Mouse (Mus musculus) T-helper 17 cell (primary cell): ENCODE data around the gene Axin2.
"Not testable (repeated sequence)": the region's sequence is repeated elsewhere in the genome, so short reads cannot be mapped to it uniquely, and the experiment has no call there.

Experiments
- in situ Hi-C, 2 experiments: fragments of 300-600 bp; cut with MboI, MseI; formaldehyde crosslinking; loops; 1 replicate in 1 of 2; 2 replicates in 1 of 2; pipeline ENCODE4 v1.15.1; 2025; ENCODE audit warnings: high pct_unique_total_duplicates in 2 of 2

The Axin2 gene

DNA sequence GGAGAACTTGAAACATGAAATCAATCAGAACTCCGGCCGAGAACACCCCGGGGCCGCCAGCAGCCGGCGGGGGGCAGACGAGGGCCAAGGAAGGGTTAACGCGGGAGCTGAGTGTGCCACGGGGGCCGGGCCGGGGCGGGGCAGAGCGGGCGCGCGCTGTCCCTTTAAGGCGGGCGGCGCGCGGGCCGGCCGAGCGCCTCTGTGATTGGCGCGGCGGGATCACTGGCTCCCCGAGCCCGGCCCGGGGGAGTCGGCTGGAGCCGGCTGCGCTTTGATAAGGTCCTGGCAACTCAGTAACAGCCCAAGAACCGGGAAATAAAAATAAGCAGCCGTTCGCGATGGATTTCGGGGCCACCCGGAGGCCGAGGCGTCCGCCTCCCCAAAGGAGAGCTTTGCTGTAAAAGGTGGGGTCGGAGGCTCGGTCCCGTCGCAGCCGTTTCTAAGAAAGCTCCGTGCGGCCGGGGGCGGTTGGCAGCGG, at the start of gene Axin2:
TSS of gene Axin2 (plus strand) at position 192 of the 478 bp plus-strand sequence.
- in situ Hi-C loops: no loop called here

- in situ Hi-C loops: not testable (repeated sequence)
Measured at GRCm38 (mm10) chr11:108871284-108871683, 48.9 kb upstream of the Axin2 start.

DNA sequence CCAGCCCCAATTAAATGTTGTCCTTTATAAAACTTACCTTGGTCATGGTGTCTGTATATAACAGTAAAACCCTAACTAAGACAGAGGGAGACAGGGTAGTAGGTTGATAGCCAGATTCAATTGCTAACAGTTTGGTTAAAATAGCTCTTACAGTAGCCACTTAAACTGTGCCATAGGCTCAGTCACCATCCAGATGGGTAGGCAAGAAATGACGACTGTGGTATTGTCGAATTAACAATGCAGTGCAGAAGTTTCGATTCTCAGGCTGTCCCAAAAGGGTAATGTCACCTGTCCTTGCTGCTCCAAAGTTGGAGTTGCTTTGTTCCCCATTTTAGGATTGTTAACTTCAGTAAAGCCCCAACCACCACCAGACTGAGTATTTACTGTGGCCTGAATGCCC, 48.4 kb upstream of the Axin2 start:
- in situ Hi-C loops: no loop called here

DNA sequence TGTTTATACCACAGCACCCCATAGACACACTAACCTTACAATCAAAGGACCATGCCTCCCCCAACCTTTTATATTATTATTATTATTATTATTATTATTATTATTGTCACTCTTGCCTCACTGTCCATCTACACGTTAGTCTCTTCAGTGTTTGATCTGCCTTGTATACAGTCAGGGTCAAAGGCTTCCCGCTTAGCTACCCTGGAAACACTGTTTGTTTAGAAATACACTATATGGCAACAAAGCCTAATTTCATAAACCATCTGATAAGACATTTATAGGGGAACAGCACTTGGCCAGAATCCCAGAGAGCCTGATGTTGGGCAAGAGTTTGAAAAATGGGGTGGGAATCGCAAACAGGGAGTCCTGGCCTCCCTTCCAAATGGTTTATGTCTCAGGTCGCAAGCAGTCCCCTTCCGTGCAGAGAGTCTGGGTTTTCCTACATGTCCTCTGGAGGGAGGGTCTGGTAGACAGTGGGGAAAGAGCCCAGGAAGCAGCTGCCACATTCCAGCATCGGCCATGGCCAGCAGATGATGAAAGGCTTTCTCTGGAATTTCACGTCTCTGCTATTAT, 43.4 kb upstream of the Axin2 start:
- in situ Hi-C loops: loop anchor here in 1 of 2 experiments (25.0 kb wide), 1 partner anchor 161 kb away; no protein-coding TSS in a partner anchor

GRCm38 (mm10) chr11:108877520-108877919, 42.6 kb upstream of the Axin2 start:
- in situ Hi-C loops: loop anchor here in 1 of 2 experiments (25.0 kb wide), 1 partner anchor 160 kb away; no protein-coding TSS in a partner anchor

DNA sequence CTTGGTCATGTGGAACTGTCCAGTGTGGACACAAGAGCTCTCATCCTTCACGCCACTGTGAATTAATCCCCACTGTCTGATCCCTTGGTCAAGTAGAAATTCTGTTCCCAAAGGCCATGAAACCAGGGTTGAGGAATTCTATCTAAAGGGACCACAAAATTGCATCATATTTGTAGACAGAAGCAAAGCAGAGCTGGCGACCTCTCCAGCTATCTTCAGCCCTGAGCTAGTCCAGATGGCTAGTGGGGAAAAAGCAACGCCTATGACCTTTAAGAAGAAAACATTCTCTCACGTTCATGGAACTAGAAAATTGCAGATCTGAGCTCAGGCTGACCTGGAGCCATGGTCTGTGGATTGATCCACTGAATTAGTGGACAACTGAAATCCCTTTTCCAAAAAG, 39.6 kb upstream of the Axin2 start:
- in situ Hi-C loops: loop anchor here in 1 of 2 experiments (25.0 kb wide), 1 partner anchor 157 kb away; no protein-coding TSS in a partner anchor

GRCm38 (mm10) chr11:108881662-108882061, 38.5 kb upstream of the Axin2 start:
- in situ Hi-C loops: loop anchor here in 1 of 2 experiments (25.0 kb wide), 1 partner anchor 156 kb away; no protein-coding TSS in a partner anchor

DNA sequence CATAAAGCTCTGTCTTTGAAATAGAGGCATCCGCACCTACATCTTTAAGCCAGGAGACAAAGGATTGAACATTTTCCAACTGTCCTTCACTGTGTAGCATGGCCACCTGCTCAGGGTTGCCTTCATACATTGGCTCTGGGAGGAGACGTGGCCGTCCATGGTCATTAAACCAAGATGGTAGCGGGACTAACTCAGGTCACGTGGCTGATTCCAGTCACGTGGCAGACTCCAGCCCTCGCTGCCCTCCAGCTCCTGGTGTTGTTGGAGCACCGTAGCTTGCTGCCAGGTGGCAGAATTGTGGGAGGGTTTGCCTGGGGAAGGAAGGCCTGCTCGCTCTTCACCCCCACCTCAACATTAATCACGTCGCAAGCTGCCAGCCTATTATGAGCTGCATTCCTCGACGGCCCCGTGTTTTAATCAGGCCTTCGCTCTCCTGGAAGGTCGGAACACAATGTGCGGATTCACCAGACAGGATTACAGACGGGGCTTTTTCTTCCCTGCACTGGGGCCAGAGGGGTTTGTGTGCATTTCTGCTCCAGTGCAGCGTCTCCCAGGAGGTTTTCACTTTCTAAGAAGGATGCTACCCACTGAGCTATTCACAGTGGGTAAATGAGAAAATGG, 34.8 kb upstream of the Axin2 start:
- in situ Hi-C loops: loop anchor here in 1 of 2 experiments (25.0 kb wide), 1 partner anchor 152 kb away; no protein-coding TSS in a partner anchor

DNA sequence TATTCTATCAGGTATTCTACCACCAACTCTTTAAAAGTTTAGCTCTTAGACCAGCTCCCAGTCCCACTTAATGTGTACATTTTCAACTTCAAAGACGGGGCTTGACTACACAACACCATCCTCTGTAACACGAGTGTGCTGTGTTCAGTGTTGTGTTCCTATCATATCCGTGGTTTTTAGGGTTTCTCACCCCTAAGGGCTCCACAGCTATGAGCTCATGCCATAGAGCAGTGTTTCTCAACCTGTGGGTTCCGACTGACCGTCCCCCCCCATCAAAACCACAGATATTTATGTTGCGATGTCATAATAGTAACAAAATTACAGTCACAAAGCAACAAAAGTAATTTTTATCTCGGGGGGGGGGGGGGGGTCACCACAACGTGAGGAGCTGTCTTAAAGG, 34.1 kb upstream of the Axin2 start:
- in situ Hi-C loops: loop anchor here in 1 of 2 experiments (25.0 kb wide), 1 partner anchor 151 kb away; no protein-coding TSS in a partner anchor

GRCm38 (mm10) chr11:108889121-108889520, 31.0 kb upstream of the Axin2 start:
- in situ Hi-C loops: loop anchor here in 1 of 2 experiments (25.0 kb wide), 1 partner anchor 148 kb away; no protein-coding TSS in a partner anchor

DNA sequence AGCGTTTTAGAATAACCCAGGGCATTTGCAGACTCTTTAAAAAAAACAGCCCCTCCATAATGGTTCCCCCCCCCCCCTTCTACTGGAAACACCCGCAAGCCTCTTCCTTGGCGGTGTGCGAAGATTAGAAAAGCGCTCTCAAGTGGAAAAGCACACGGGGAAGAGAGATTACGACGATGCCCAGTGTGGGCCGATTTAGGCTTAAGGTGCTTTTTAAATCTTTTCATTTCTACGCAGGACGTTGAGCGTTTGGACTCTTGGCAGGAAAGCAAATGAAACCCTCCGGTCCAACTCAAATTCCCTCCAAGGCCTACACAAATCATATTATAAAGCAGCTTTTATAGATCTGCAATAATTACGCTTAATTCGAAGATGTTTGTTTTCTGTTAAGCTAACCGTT, 29.6 kb upstream of the Axin2 start:
- in situ Hi-C loops: loop anchor here in 1 of 2 experiments (25.0 kb wide), 1 partner anchor 147 kb away; no protein-coding TSS in a partner anchor

GRCm38 (mm10) chr11:108891111-108891870, 28.9 kb upstream of the Axin2 start:
- in situ Hi-C loops: loop anchor here in 1 of 2 experiments (25.0 kb wide), 1 partner anchor 146 kb away; no protein-coding TSS in a partner anchor

GRCm38 (mm10) chr11:108891871-108892380, 28.2 kb upstream of the Axin2 start:
- in situ Hi-C loops: loop anchor here in 1 of 2 experiments (25.0 kb wide), 1 partner anchor 145 kb away; no protein-coding TSS in a partner anchor

DNA sequence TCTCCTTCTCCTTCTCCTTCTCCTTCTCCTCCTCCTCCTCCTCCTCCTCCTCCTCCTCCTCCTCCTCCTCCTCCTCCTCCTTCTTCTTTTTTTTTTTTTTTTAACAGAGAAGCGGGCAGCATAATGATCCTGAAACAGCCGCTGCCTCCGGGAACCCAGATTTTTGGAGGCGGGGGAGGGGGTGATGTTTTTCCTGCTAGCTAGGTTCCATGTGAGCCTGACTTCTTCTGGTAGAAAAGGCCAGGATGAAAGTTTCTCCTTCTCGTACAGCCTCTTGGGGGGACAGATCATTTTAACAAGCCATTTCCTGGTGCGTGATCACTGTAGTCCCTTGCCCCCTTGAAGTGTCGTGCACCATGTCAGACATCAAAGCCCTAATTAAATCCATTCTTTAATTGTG, 27.7 kb upstream of the Axin2 start:
- in situ Hi-C loops: loop anchor here in 1 of 2 experiments (25.0 kb wide), 1 partner anchor 145 kb away; no protein-coding TSS in a partner anchor

DNA sequence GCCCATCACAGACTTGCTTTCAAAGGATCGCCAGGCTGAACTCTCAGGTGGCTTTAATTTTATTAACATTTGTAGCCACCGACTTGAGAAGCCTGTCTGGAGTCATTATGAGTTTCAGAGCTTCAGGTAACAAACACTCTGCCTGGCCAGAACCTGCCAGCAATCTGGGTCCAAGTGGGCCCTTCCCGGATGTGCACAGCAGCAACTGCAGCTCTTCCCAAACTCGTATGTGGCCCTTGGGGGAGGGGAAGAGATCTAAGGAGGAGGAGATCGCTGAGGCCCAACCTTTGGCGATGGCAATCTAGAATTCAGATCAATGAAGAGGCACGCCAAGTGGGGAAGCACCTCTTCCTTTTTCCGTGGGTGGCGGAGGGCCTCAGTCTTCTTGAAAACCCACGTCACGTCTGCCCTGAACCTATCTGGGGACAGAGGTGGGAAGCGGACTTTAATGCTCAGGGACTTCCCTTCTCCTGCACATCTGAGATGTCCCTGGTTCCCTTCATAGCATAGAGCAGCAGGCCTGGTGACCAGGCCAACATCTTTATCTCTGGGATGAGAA, 26.8 kb upstream of the Axin2 start:
- in situ Hi-C loops: loop anchor here in 1 of 2 experiments (25.0 kb wide), 1 partner anchor 144 kb away; no protein-coding TSS in a partner anchor

DNA sequence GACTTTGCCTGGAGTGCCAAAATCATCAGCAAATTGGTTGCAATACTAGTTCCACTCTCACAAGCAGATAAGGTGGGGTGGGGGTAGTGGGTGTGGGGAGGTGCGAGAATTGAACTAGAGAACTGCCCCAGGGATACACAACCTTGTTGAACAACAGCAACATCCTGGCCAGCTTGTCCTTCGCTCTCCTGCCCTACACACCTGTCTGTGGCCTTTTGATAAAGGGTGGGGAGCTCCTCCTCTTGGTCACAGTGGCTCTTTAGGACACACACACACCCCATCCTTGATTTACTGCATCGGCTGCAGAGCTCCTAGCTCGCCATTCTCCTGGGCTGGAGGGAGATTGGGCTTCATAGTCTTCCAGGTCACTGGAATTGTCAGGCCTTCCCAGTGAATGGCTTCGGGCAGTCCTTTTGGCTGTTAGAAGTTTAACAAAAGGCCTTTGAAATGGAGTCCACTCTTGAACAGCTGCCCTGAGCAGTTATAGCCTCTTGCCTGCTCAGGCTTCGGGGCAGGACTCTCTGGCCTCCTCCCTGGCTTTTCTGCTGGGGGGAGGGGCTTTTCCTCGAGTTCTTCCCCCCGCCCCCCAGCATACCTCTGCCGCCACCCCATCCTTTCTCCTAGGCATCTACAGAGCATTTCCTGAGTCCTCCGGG, 26.2 kb upstream of the Axin2 start:
- in situ Hi-C loops: loop anchor here in 1 of 2 experiments (25.0 kb wide), 1 partner anchor 143 kb away; no protein-coding TSS in a partner anchor

DNA sequence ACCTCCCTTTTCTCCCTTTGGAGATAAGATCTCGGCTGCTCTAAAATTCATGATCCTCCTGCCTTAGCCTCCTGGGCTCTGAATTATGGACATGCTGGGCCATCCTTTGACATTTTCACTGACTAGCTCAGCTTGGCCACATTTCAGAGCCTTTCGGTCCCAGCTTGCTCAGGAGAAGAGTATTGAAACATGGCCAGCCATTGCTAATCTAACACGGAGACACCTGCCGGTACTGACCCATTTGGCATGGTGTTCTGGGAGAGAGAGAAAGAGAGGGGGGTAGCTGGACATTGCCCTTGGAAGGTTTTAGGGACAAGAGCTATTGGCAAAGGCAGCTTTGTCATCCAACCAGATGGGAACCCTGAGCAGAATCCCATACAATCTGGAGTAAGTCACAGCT, 23.1 kb upstream of the Axin2 start:
- in situ Hi-C loops: loop anchor here in 1 of 2 experiments (25.0 kb wide), 1 partner anchor 140 kb away; no protein-coding TSS in a partner anchor

DNA sequence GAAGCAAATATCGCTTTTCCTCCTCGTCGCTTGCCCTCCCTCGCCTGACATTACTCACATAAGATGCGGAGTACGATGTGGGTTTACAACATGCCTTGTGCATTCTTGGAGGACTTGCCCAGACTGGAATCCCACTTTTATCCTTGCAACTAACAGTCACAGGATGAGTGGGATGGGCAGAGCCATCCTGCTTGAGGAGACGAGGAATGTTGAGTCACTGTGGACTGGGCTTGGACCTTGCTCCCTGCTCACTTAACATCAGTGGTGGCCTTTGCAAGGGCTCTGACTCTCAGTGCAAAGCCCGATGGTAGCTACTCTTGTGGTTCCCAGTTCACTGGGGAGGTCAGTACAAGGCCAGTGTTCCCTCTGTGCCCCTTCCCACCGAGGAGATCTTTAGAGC, 22.1 kb upstream of the Axin2 start:
- in situ Hi-C loops: loop anchor here in 1 of 2 experiments (25.0 kb wide), 1 partner anchor 139 kb away; no protein-coding TSS in a partner anchor

DNA sequence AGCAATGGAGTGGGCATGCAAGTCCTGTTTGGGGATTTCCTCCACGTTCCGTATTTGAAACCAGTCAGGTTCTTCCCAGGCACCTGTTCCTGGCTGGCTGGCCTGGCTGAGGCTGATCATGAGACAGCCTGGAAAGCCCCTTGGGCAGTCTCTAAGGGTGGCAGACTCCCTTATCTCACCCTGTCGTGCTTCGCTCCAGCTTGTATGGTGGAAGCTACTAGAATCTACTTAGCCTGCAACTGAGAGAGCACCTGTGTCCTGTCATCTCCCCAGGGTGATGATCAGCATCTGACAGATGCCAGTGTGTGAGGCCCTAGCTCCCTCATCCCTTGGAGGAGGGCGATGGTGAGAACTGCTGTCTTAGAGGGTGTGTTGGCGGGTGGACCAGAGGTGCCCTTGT, 21.7 kb upstream of the Axin2 start:
- in situ Hi-C loops: loop anchor here in 1 of 2 experiments (25.0 kb wide), 1 partner anchor 139 kb away; no protein-coding TSS in a partner anchor
